Mouse (Mus musculus): ENCODE data around the gene Grin2d. TPM values are rescaled to one million over a fixed set of nuclear protein-coding genes. Genes with fewer than 3 reads are reported as not detected.

Grin2d gene
- polyA plus RNA-seq, 1 experiment from 2014 or later, result 0.37 TPM

DNA sequence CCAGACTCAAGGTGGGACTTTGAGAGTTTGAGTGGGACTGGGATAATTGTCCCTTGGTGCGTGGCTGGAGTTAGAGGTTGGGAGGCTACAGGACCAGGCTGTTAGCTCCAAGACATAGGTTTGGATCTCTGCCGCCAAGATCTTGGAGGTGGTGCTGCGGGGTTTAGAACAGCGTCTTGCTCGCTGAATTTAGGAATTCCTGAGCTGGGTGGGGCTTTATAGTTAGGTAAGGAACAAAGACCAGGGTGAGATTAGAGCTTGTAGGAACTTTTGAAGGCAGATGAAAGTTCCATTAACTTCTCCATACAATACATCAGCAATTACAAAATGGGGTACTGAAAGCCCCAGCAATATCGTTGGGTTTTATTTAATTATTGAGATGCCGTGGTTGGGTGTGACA, 78.2 kb downstream of the Grin2d start:
- H3K27me3 ChIP-seq (replicated peaks; ENCODE audit: control insufficient read depth, insufficient read depth, low read length), result peaks cover 21% of the 10 kb centered on the region
- DNase-seq (ENCODE audit: low spot score) (no peak), ATAC-seq (replicated peaks; ENCODE audit: low FRiP score, low TSS enrichment, low read depth) (no peak)
- peaks cover 8% of the 10 kb centered on the region for H3K4me1 ChIP-seq (replicated peaks; ENCODE audit: control insufficient read depth, insufficient read depth, low read length)
- H3K9ac ChIP-seq (ENCODE audit: low read length), result no peak overlapping the region
- H3K4me3 ChIP-seq (ENCODE audit: low read depth, low read length), result no peak overlapping the region
- 43% methylated on average over 7 of the region's 7 CpGs for WGBS
- H3K4me2 ChIP-seq (ENCODE audit: low read length), result peak overlapping the region; percentile 34
- no peaks in the 10 kb centered on the region for H3K9me3 ChIP-seq (ENCODE audit: control insufficient read depth, low read length)
- no peak overlapping the region for H3K27ac ChIP-seq (ENCODE audit: low read depth)
- 0 out of 2 replicates have a peak, but pooled peaks cover 9% of the 10 kb centered on the region for H3K36me3 ChIP-seq (ENCODE audit: control insufficient read depth, insufficient read depth, low read length)

DNA sequence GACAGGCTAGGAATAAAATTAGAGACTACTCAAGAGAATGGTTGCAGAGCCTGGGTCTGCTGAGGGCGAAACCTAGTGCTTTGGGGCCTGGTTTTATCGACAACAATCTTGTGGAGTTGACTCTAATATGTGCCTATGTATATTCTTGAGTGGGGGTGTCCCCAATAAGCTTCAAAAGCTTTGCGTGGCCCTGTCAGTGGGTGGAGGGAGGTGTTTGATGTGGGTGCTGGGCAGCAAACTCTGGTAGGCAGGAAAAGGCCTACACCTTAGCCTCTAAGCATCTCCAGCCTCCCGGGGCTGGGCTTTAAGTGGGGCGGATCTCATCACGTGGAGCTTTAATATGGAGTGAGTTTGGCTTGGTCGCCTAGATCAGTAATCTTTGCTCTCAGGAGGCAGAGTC, 79.2 kb downstream of the Grin2d start:
- Histone ChIP-seq H3K4me1 (replicated peaks; ENCODE audit: control insufficient read depth, insufficient read depth, low read length) (peaks cover 8% of the 10 kb centered on the region), H3K27me3 (replicated peaks; ENCODE audit: control insufficient read depth, insufficient read depth, low read length) (peaks cover 21% of the 10 kb centered on the region), H3K9me3 (ENCODE audit: control insufficient read depth, low read length) (no peaks in the 10 kb centered on the region), H3K4me2 (ENCODE audit: low read length) (peak overlapping the region; percentile 88; the same call in 1 of the 2 replicates), H3K4me3 (ENCODE audit: low read depth, low read length) (peak overlapping the region; percentile 44; the same call in 1 of the 2 replicates), H3K9ac (ENCODE audit: low read length) (no peak overlapping the region), H3K27ac (ENCODE audit: low read depth) (no peak overlapping the region), H3K36me3 (ENCODE audit: control insufficient read depth, insufficient read depth, low read length) (0 out of 2 replicates have a peak, but pooled peaks cover 10% of the 10 kb centered on the region)
- DNase-seq (ENCODE audit: low spot score) (no peak), ATAC-seq (replicated peaks; ENCODE audit: low FRiP score, low TSS enrichment, low read depth) (no peak)
- WGBS, result 58% methylated on average over 7 of the region's 7 CpGs

- H3K27ac ChIP-seq (ENCODE audit: low read depth), result no peak overlapping the region
- 0 out of 2 replicates have a peak, but pooled peaks cover 10% of the 10 kb centered on the region for H3K36me3 ChIP-seq (ENCODE audit: control insufficient read depth, insufficient read depth, low read length)
- peaks cover 8% of the 10 kb centered on the region for H3K4me1 ChIP-seq (replicated peaks; ENCODE audit: control insufficient read depth, insufficient read depth, low read length)
- H3K27me3 ChIP-seq (replicated peaks; ENCODE audit: control insufficient read depth, insufficient read depth, low read length), result peaks cover 21% of the 10 kb centered on the region
- peak; percentile 66 for DNase-seq (ENCODE audit: low spot score)
- no peaks in the 10 kb centered on the region for H3K9me3 ChIP-seq (ENCODE audit: control insufficient read depth, low read length)
- H3K4me3 ChIP-seq (ENCODE audit: low read depth, low read length), result peak overlapping the region; percentile 44
- peak overlapping the region; percentile 88 for H3K4me2 ChIP-seq (ENCODE audit: low read length)
- H3K9ac ChIP-seq (ENCODE audit: low read length), result peak overlapping the region; percentile 40
- WGBS, result 4% methylated on average over 19 of the region's 19 CpGs
- no peak for ATAC-seq (replicated peaks; ENCODE audit: low FRiP score, low TSS enrichment, low read depth)
These were observed 79.7 kb downstream of the Grin2d start for GRCm38 (mm10) chr7:45798511-45798836.

DNA sequence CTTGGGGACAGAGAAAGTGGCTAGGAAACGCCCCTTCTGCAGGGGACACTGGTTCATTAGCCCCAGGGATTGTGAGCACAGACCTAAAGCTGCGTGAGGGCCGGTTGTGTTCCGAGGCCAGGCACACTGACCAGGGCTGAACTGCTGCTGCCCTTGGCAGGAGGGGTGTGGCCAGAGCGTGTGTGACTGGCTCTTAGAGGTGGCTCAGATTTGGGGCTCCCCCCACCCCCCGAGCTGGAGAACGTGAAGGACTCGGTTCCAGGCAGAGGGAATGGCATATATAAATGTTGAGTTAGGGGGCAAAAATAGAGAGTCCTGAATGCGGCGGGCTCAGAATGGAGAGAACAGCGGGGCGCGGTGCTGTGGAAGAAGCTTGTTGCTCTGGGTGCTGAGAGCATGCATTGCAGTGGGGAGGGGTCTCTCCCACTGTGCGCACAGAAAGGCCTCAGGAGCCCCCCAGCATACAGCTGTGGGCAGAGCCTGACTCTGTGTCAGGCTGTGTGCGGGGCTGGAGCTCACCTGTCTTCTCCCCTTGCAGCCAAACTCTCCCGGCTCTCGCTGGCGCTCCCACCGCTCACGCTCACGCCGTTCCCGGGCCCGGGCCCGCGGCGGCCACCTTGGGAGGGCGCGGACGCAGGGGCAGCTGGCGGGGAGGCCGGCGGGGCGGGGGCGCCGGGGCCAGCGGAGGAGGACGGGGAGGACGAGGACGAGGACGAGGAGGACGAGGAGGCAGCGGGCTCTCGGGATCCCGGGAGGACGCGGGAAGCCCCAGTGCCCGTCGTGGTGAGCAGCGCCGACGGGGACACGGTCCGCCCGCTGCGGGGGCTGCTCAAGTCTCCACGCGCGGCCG, 80.3 kb downstream of the Grin2d start:
- H3K9me3 ChIP-seq (ENCODE audit: control insufficient read depth, low read length), result no peaks in the 10 kb centered on the region
- H3K4me3 ChIP-seq (ENCODE audit: low read depth, low read length), result peak overlapping the region; percentile 44
- WGBS, result 2% methylated on average over 59 of the region's 60 CpGs
- peak; percentile 65 for DNase-seq (ENCODE audit: low spot score)
- H3K27me3 ChIP-seq (replicated peaks; ENCODE audit: control insufficient read depth, insufficient read depth, low read length), result peaks cover 21% of the 10 kb centered on the region
- 0 out of 2 replicates have a peak, but pooled peaks cover 12% of the 10 kb centered on the region for H3K36me3 ChIP-seq (ENCODE audit: control insufficient read depth, insufficient read depth, low read length)
- H3K27ac ChIP-seq (ENCODE audit: low read depth), result no peak overlapping the region
- peaks cover 8% of the 10 kb centered on the region for H3K4me1 ChIP-seq (replicated peaks; ENCODE audit: control insufficient read depth, insufficient read depth, low read length)
- peak overlapping the region; percentile 40 for H3K9ac ChIP-seq (ENCODE audit: low read length)
- peak overlapping the region; percentile 88 for H3K4me2 ChIP-seq (ENCODE audit: low read length)
- no peak for ATAC-seq (replicated peaks; ENCODE audit: low FRiP score, low TSS enrichment, low read depth)

GRCm38 (mm10) chr7:45796950-45797349, 81.2 kb downstream of the Grin2d start:
- H3K9me3 ChIP-seq (ENCODE audit: control insufficient read depth, low read length), result no peaks in the 10 kb centered on the region
- 55% methylated on average over 6 of the region's 6 CpGs for WGBS
- H3K4me3 ChIP-seq (ENCODE audit: low read depth, low read length), result no peak overlapping the region
- H3K4me1 ChIP-seq (replicated peaks; ENCODE audit: control insufficient read depth, insufficient read depth, low read length), result peaks cover 8% of the 10 kb centered on the region
- DNase-seq (ENCODE audit: low spot score) (no peak), ATAC-seq (replicated peaks; ENCODE audit: low FRiP score, low TSS enrichment, low read depth) (no peak)
- no peak overlapping the region for H3K4me2 ChIP-seq (ENCODE audit: low read length)
- no peak overlapping the region for H3K9ac ChIP-seq (ENCODE audit: low read length)
- peaks cover 21% of the 10 kb centered on the region for H3K27me3 ChIP-seq (replicated peaks; ENCODE audit: control insufficient read depth, insufficient read depth, low read length)
- H3K27ac ChIP-seq (ENCODE audit: low read depth), result no peak overlapping the region
- H3K36me3 ChIP-seq (ENCODE audit: control insufficient read depth, insufficient read depth, low read length), result peaks cover 18% of the 10 kb centered on the region; the same call in 1 of the 2 replicates

DNA sequence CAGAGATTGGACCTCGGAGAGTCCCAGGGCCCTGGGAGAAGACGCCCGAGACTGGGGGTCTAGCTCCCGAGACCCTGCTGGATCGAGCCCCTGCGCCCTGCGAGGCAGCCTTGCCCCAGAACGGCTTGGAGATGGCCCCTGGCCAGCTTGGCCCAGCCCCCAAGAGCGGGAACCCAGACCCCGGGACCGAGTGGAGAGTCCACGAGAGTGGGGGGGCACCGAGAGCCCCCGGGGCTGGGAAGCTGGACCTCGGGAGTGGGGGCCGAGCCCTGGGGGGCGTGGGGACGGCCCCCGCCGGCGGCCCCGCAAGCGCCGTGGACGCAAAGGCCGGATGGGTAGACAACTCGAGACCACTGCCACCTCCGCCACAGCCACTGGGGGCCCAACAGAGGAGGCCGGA, 83.2 kb downstream of the Grin2d start:
- WGBS, result 95% methylated on average over 29 of the region's 29 CpGs
- ATAC-seq (replicated peaks; ENCODE audit: low FRiP score, low TSS enrichment, low read depth) (no peak), DNase-seq (ENCODE audit: low spot score) (no peak)

DNA sequence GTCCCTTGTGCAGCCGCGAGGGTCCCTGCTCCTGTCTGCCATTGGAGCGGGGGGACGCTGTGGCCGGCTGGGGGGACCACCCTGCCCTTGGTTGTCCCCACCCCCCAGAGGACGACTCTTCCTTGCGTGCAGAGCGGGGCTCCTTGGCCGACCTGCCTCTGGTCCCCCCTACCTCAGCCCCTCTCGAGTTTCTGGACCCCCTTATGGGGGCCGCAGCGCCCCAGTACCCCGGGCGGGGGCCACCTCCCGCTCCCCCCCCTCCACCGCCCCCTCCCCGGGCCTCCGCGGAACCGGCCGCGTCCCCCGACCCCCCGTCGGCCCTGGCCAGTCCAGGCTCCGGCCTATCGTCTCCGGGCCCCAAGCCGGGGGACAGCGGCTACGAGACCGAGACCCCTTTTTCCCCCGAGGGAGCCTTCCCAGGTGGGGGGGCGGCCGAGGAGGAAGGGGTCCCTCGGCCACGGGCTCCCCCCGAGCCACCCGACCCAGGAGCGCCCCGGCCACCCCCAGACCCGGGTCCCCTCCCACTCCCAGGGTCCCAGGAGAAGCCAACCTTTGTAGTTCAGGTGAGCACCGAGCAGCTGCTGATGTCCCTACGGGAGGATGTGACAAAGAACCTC, 84.1 kb downstream of the Grin2d start:
- H3K9ac ChIP-seq (ENCODE audit: low read length), result no peak overlapping the region
- peaks cover 31% of the 10 kb centered on the region for H3K36me3 ChIP-seq (ENCODE audit: control insufficient read depth, insufficient read depth, low read length)
- ATAC-seq (replicated peaks; ENCODE audit: low FRiP score, low TSS enrichment, low read depth) (no peak), DNase-seq (ENCODE audit: low spot score) (no peak)
- no peak overlapping the region for H3K4me3 ChIP-seq (ENCODE audit: low read depth, low read length)
- H3K27ac ChIP-seq (ENCODE audit: low read depth), result no peak overlapping the region
- H3K9me3 ChIP-seq (ENCODE audit: control insufficient read depth, low read length), result no peaks in the 10 kb centered on the region
- H3K27me3 ChIP-seq (replicated peaks; ENCODE audit: control insufficient read depth, insufficient read depth, low read length), result peaks cover 21% of the 10 kb centered on the region
- H3K4me1 ChIP-seq (replicated peaks; ENCODE audit: control insufficient read depth, insufficient read depth, low read length), result peaks cover 5% of the 10 kb centered on the region
- 91% methylated on average over 40 of the region's 44 CpGs for WGBS
- no peak overlapping the region for H3K4me2 ChIP-seq (ENCODE audit: low read length)

More for the DNA sequence above, 83.2 kb downstream of the Grin2d start:
- Histone ChIP-seq H3K27ac (ENCODE audit: low read depth) (no peak overlapping the region), H3K9ac (ENCODE audit: low read length) (no peak overlapping the region), H3K4me2 (ENCODE audit: low read length) (no peak overlapping the region), H3K36me3 (ENCODE audit: control insufficient read depth, insufficient read depth, low read length) (peaks cover 22% of the 10 kb centered on the region), H3K4me1 (replicated peaks; ENCODE audit: control insufficient read depth, insufficient read depth, low read length) (peaks cover 5% of the 10 kb centered on the region), H3K4me3 (ENCODE audit: low read depth, low read length) (no peak overlapping the region), H3K27me3 (replicated peaks; ENCODE audit: control insufficient read depth, insufficient read depth, low read length) (peaks cover 21% of the 10 kb centered on the region), H3K9me3 (ENCODE audit: control insufficient read depth, low read length) (no peaks in the 10 kb centered on the region)

GRCm38 (mm10) chr7:45793240-45793639, 84.9 kb downstream of the Grin2d start:
- DNase-seq (ENCODE audit: low spot score), result no peak
- no peak for ATAC-seq (replicated peaks; ENCODE audit: low FRiP score, low TSS enrichment, low read depth)
- 87% methylated on average over 24 of the region's 24 CpGs for WGBS

More at GRCm38 (mm10) chr7:45793240-45793639, 84.9 kb downstream of the Grin2d start:
- Histone ChIP-seq H3K27me3 (replicated peaks; ENCODE audit: control insufficient read depth, insufficient read depth, low read length) (peaks cover 19% of the 10 kb centered on the region), H3K9ac (ENCODE audit: low read length) (no peak overlapping the region), H3K4me1 (replicated peaks; ENCODE audit: control insufficient read depth, insufficient read depth, low read length) (peaks cover 2% of the 10 kb centered on the region), H3K9me3 (ENCODE audit: control insufficient read depth, low read length) (no peaks in the 10 kb centered on the region), H3K27ac (ENCODE audit: low read depth) (no peak overlapping the region), H3K4me2 (ENCODE audit: low read length) (no peak overlapping the region), H3K4me3 (ENCODE audit: low read depth, low read length) (no peak overlapping the region), H3K36me3 (ENCODE audit: control insufficient read depth, insufficient read depth, low read length) (peaks cover 39% of the 10 kb centered on the region)

Measured in intestine, embryonic 14.5 days (tissue).